Mouse (Mus musculus) liver, embryonic 14.5 days (tissue): ENCODE measurements at regions not wholly inside any gene's neighbourhood (a gene's known extent, or its start where the extent isn't known, plus 50 kb on each side); places are given as distances from the start of the nearest gene placed in this dataset.
A peak's percentile ranks its signal among the peaks of the same experiment; 100 is the strongest.

Source experiments
- ATAC-seq: fragments of 200-750 bp; cut with Nextera tagmentation; 2 replicates; pipeline ENCODE4 v1.8.0; 2017; ENCODE audit warnings: moderate number of reproducible peaks, mild to moderate bottlenecking, moderate library complexity; ENCODE audit not compliant: insufficient read depth
- DNase-seq, 3 experiments: peaks; one replicate each; pipeline ENCODE4 v3.0.0-alpha.2; 2012 to 2013; ENCODE audit warnings: low read depth in 3 of 3, low spot score in 3 of 3
- H3K27ac ChIP-seq: fragments of 300-500 bp; sonication (generic); 2 replicates; pipeline ENCODE4 v1.5.1; 2014; ENCODE audit warnings: moderate library complexity, mild to moderate bottlenecking, control low read depth, inconsistent platforms
- H3K27me3 ChIP-seq: fragments of 300-500 bp; sonication (generic); 2 replicates; pipeline ENCODE4 v1.6.1; 2014; ENCODE audit warnings: mild to moderate bottlenecking, low read length, moderate library complexity; ENCODE audit not compliant: control insufficient read depth, insufficient read depth
- H3K36me3 ChIP-seq: fragments of 300-500 bp; sonication (generic); replicated peaks from 2 replicates; pipeline ENCODE4 v1.6.1; 2014; ENCODE audit warnings: low read depth; ENCODE audit not compliant: control insufficient read depth, insufficient read depth
- H3K4me1 ChIP-seq, 2 experiments: fragments of 200-500 bp in 1 of 2; fragments of 300-500 bp in 1 of 2; sonication (generic) in 1 of 2; replicated peaks; 2 replicates each; pipeline ENCODE4 v1.6.1; 2012 to 2014; ENCODE audit warnings: antibody characterized with exemption in 1 of 2, inconsistent platforms in 1 of 2, low read length in 1 of 2; ENCODE audit not compliant: control insufficient read depth in 2 of 2, insufficient read depth in 2 of 2
- H3K4me2 ChIP-seq: fragments of 300-500 bp; sonication (generic); 2 replicates; pipeline ENCODE4 v1.6.1; 2014; ENCODE audit warnings: low read depth, mild to moderate bottlenecking, control low read depth, moderate library complexity
- H3K4me3 ChIP-seq, 2 experiments: fragments of 200-500 bp in 1 of 2; fragments of 300-500 bp in 1 of 2; sonication (generic) in 1 of 2; 2 replicates each; pipeline ENCODE4 v1.5.1; 2012 to 2014; ENCODE audit warnings: low read depth in 2 of 2, low read length in 2 of 2, mild to moderate bottlenecking in 2 of 2, control low read depth in 1 of 2, inconsistent platforms in 1 of 2, moderate library complexity in 1 of 2; ENCODE audit not compliant: insufficient read depth in 1 of 2
- H3K9ac ChIP-seq: fragments of 300-500 bp; sonication (generic); replicated peaks from 2 replicates; pipeline ENCODE4 v1.6.1; 2014; ENCODE audit warnings: mild to moderate bottlenecking, control low read depth, moderate library complexity
- H3K9me3 ChIP-seq: fragments of 300-500 bp; sonication (generic); 2 replicates; pipeline ENCODE4 v1.6.1; 2016; ENCODE audit warnings: low read length, mixed read lengths; ENCODE audit not compliant: control insufficient read depth
- CTCF ChIP-seq: IDR thresholded peaks from 2 replicates; pipeline ENCODE4 v1.5.1; 2016; ENCODE audit warnings: antibody characterized with exemption, low read depth, control low read depth
- EP300 ChIP-seq: IDR thresholded peaks from 2 replicates; pipeline ENCODE4 v1.6.1; 2016; ENCODE audit warnings: antibody characterized with exemption, low read depth
- WGBS: fragments of 180-500 bp; shearing (Covaris S2); extraction: QIAGEN DNeasy Blood & Tissue Kit; methylation state at CpG from one replicate; pipeline ENCODE4 v1.1.7; 2014; ENCODE audit not compliant: insufficient replicate concordance; 5-methylcytosine and 5-hydroxymethylcytosine counted together

- no peak for ATAC-seq
- Histone ChIP-seq H3K9me3 (no peaks in the 10 kb centered on the region), H3K36me3 (no peaks in the 10 kb centered on the region), H3K4me2 (no peak overlapping the region), H3K4me1 (peaks cover 7 to 14% of the 10 kb centered on the region in 2 experiments; a peak in 3 of 4 replicates), H3K27me3 (no peaks in the 10 kb centered on the region), H3K27ac (no peak overlapping the region), H3K9ac (no peak overlapping the region), H3K4me3 (no peak overlapping the region)
- no peak for DNase-seq
- WGBS = 15% methylated on average over 7 of the region's 7 CpGs
- TF ChIP-seq EP300 = no peak
- TF ChIP-seq CTCF = no peak
These were observed 106.6 kb upstream of the Fut8 start for GRCm38 (mm10) chr12:77131328-77131727.

DNA sequence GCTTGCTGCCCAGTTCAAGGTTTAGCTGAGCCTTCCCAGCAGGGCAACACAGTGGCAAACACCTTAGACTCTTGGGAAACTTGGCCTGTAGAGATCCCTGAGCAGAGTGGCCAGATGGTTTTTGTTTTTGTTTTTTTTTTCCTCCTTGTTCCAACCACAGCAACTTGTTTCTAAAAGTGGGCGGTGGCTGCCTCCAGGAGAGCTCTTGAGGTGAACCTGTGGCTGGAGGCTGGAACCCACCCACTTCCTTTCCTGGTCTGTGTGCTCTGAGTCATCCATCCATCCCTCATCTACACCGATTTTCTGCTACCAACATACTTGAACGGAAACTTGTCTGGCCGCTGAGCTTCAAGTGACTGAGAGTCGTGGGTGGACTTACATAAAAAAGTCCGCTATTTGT is 107.4 kb upstream of the Fut8 start:
- Histone ChIP-seq H3K27me3 (no peaks in the 10 kb centered on the region), H3K4me1 (peaks cover 7 to 14% of the 10 kb centered on the region in 2 experiments; a peak in 3 of 4 replicates), H3K27ac (no peak overlapping the region), H3K4me2 (no peak overlapping the region), H3K4me3 (no peak overlapping the region), H3K36me3 (no peaks in the 10 kb centered on the region), H3K9me3 (no peaks in the 10 kb centered on the region), H3K9ac (no peak overlapping the region)
- DNase-seq (peak in 1 of 3 experiments; percentile 14), ATAC-seq (no peak)
- WGBS = 26% methylated on average over 6 of the region's 6 CpGs
- no peak for TF ChIP-seq EP300
- TF ChIP-seq CTCF = no peak

- TF ChIP-seq CTCF (no peak), EP300 (no peak)
- Histone ChIP-seq H3K9ac (no peak overlapping the region), H3K9me3 (no peaks in the 10 kb centered on the region), H3K27me3 (no peaks in the 10 kb centered on the region), H3K4me2 (no peak overlapping the region), H3K4me3 (no peak overlapping the region), H3K27ac (no peak overlapping the region), H3K36me3 (no peaks in the 10 kb centered on the region), H3K4me1 (0 out of 4 replicates have a peak, but pooled peaks cover 0 to 2% of the 10 kb centered on the region in 2 experiments)
- DNase-seq = no peak
- no peak for ATAC-seq
- 0% methylated on average over 1 of the region's 1 CpGs for WGBS
These were observed 113.7 kb upstream of the Fut8 start for GRCm38 (mm10) chr12:77124267-77124666.

GRCm38 (mm10) chr12:77113516-77113915 is 124.4 kb upstream of the Fut8 start:
- H3K27ac ChIP-seq = no peak overlapping the region
- H3K36me3 ChIP-seq = no peaks in the 10 kb centered on the region
- H3K4me2 ChIP-seq = no peak overlapping the region
- TF ChIP-seq EP300 (no peak), CTCF (no peak)
- ATAC-seq (no peak), DNase-seq (no peak)
- no peak overlapping the region for H3K9ac ChIP-seq
- H3K27me3 ChIP-seq = no peaks in the 10 kb centered on the region
- no peaks in the 10 kb centered on the region for H3K9me3 ChIP-seq
- 54% methylated on average over 2 of the region's 2 CpGs for WGBS
- no peak overlapping the region for H3K4me3 ChIP-seq
- H3K4me1 ChIP-seq = no peaks in the 10 kb centered on the region

GRCm38 (mm10) chr12:77112133-77112532 is 125.8 kb upstream of the Fut8 start:
- no peaks in the 10 kb centered on the region for H3K4me1 ChIP-seq
- H3K9me3 ChIP-seq = no peaks in the 10 kb centered on the region
- H3K27ac ChIP-seq = no peak overlapping the region
- no peak for DNase-seq
- no peak for ATAC-seq
- no peaks in the 10 kb centered on the region for H3K27me3 ChIP-seq
- TF ChIP-seq CTCF (no peak), EP300 (no peak)
- H3K9ac ChIP-seq = no peak overlapping the region
- no peak overlapping the region for H3K4me3 ChIP-seq
- H3K36me3 ChIP-seq = no peaks in the 10 kb centered on the region
- 56% methylated on average over 2 of the region's 2 CpGs for WGBS
- H3K4me2 ChIP-seq = no peak overlapping the region
